9 mouse cellular contexts compared by ENCODE assay signal in genomic region chr4:117682463-117682862, GRCm38 (mm10). TPM values are rescaled to one million over a fixed set of nuclear protein-coding genes. Genes with fewer than 3 reads are reported as not detected.
A peak's percentile ranks its signal among the peaks of the same experiment; 100 is the strongest.
DNase-seq lines count a peak whose midpoint lies in the region; ATAC-seq and TF ChIP-seq lines count a peak whose summit lies in the region.
"Had no signal": no experiment of that assay in that cellular context is flagged by ENCODE, and none has a peak within 500 bp of the region (broad histone marks: within the 10 kb centered on the region; RNA-seq: fewer than 3 reads in every experiment).

No protein-coding gene starts in this region.

- no peaks in the 10 kb centered on the region for H3K9me3 ChIP-seq in heart, embryonic 16.5 days (replicated peaks; ENCODE audit: control insufficient read depth, low read length)
- no peaks in the 10 kb centered on the region for H3K9me3 ChIP-seq in hindbrain, embryonic 12.5 days (replicated peaks)
- no peaks in the 10 kb centered on the region for H3K9me3 ChIP-seq in midbrain, embryonic 11.5 days (ENCODE audit: control insufficient read depth, low read length)

- H3K4me3 ChIP-seq in heart, embryonic 16.5 days (ENCODE audit: low read length) = peak overlapping the region; percentile 88
- H3K4me3 ChIP-seq in bone marrow macrophage, adult 2 months (ENCODE audit: insufficient read depth, low read length) = peak overlapping the region; percentile 100
- peak overlapping the region; percentile 90 for H3K4me3 ChIP-seq in hindbrain, embryonic 12.5 days
- H3K4me3 ChIP-seq in midbrain, embryonic 11.5 days (ENCODE audit: low read depth, low read length) = peak overlapping the region; percentile 73

- no peak overlapping the region for H3K27ac ChIP-seq in heart, embryonic 16.5 days (ENCODE audit: low read length)
- H3K27ac ChIP-seq in bone marrow macrophage, adult 2 months (ENCODE audit: insufficient read depth, low read depth, low read length) = no peak overlapping the region
- H3K27ac ChIP-seq in hindbrain, embryonic 12.5 days = peak overlapping the region; percentile 36
- no peak overlapping the region for H3K27ac ChIP-seq in midbrain, embryonic 11.5 days (ENCODE audit: low read depth, low read length)

- no peak for ATAC-seq in heart, embryonic 16.5 days (replicated peaks; ENCODE audit: extremely low read depth, insufficient read depth, low FRiP score)
- ATAC-seq in hindbrain, embryonic 12.5 days (ENCODE audit: low FRiP score) = peak; percentile 54
- ATAC-seq in midbrain, embryonic 11.5 days (ENCODE audit: low FRiP score) = peak; percentile 58; the same call in 1 of the 2 replicates

- TF ChIP-seq CTCF in bone marrow macrophage, adult 2 months (IDR thresholded peaks at IDR 0.05; ENCODE audit: low read depth, low read length) = no peak

- H3K9ac ChIP-seq in heart, embryonic 16.5 days (ENCODE audit: low read length) = peak overlapping the region; percentile 89
- peak overlapping the region; percentile 93; the same call in 1 of the 2 replicates for H3K9ac ChIP-seq in hindbrain, embryonic 12.5 days
- peak overlapping the region; percentile 31 for H3K9ac ChIP-seq in midbrain, embryonic 11.5 days (ENCODE audit: low read length)

- TF ChIP-seq POLR2A in bone marrow macrophage, adult 2 months (IDR thresholded peaks at IDR 0.05; ENCODE audit: borderline replicate concordance, low read depth, low read length) = no peak

- peak overlapping the region; percentile 72 for H3K4me2 ChIP-seq in heart, embryonic 16.5 days (ENCODE audit: low read depth, low read length)
- peak overlapping the region; percentile 93 for H3K4me2 ChIP-seq in hindbrain, embryonic 12.5 days (replicated peaks)
- H3K4me2 ChIP-seq in midbrain, embryonic 11.5 days = peak overlapping the region; percentile 61

- peaks cover 24% of the 10 kb centered on the region for H3K36me3 ChIP-seq in heart, embryonic 16.5 days (ENCODE audit: control insufficient read depth, insufficient read depth)
- H3K36me3 ChIP-seq in hindbrain, embryonic 12.5 days = peaks cover 35% of the 10 kb centered on the region
- H3K36me3 ChIP-seq in midbrain, embryonic 11.5 days (ENCODE audit: control insufficient read depth, insufficient read depth, low read length) = peaks cover 5% of the 10 kb centered on the region; the same call in 1 of the 2 replicates

- H3K27me3 ChIP-seq in heart, embryonic 16.5 days (ENCODE audit: control insufficient read depth, insufficient read depth, low read length) = no peaks in the 10 kb centered on the region; the same call in 1 of the 2 replicates
- no peaks in the 10 kb centered on the region for H3K27me3 ChIP-seq in hindbrain, embryonic 12.5 days
- H3K27me3 ChIP-seq in midbrain, embryonic 11.5 days (ENCODE audit: control insufficient read depth, insufficient read depth, low read length) = no peaks in the 10 kb centered on the region

- peaks cover 13% of the 10 kb centered on the region for H3K4me1 ChIP-seq in heart, embryonic 16.5 days (ENCODE audit: control insufficient read depth, insufficient read depth, low read length)
- H3K4me1 ChIP-seq in bone marrow macrophage, adult 2 months (ENCODE audit: control insufficient read depth, insufficient read depth, low read length) = no peaks in the 10 kb centered on the region
- H3K4me1 ChIP-seq in hindbrain, embryonic 12.5 days = peaks cover 13% of the 10 kb centered on the region
- H3K4me1 ChIP-seq in midbrain, embryonic 11.5 days (ENCODE audit: control insufficient read depth, insufficient read depth, low read length) = peaks cover 4% of the 10 kb centered on the region

- no peak for DNase-seq in heart, adult 8-10 months (ENCODE audit: low spot score)
- DNase-seq in midbrain, embryonic 11.5 days (ENCODE audit: low spot score, missing footprints) = no peak
- DNase-seq in urinary bladder, postnatal 14 days (ENCODE audit: low spot score) = no peak
- no peak for DNase-seq in embryo, embryonic 11 days
- DNase-seq in testis, postnatal 10 days (ENCODE audit: low spot score) = no peak

RNA-seq across cellular contexts. Expression of gene Dmap1, which starts 0.4 kb away (rescaled TPM):
- polyA plus RNA-seq in heart, embryonic 16.5 days (2015; fragmentation: Nextera tagmentation; extraction: Ambion mirVana) = 41.0 and 45.7 TPM in 2 replicates
- 10 to 100 TPM; 15.9 to 23.7 (median 20.9) TPM for total RNA-seq in heart, adult 8-10 months (2022)
- polyA plus RNA-seq in bone marrow macrophage, adult 2 months (2012; ENCODE audit: insufficient read depth, insufficient read length, missing spikeins) = 17.9 and 21.7 TPM in 2 replicates
- polyA plus RNA-seq in hindbrain, embryonic 12.5 days (2016; fragmentation: Nextera tagmentation; extraction: Ambion mirVana) = 70.3 and 72.1 TPM in 2 replicates
- polyA plus RNA-seq in midbrain, embryonic 11.5 days (2014; fragmentation: Nextera tagmentation; extraction: Ambion mirVana) = 80.7 and 81.2 TPM in 2 replicates

RNA-seq across cellular contexts. Expression of gene Gm12845, which starts 41.7 kb away (rescaled TPM):
- polyA plus RNA-seq in heart, embryonic 16.5 days (2015; fragmentation: Nextera tagmentation; extraction: Ambion mirVana) = not detected in 2 replicates
- not detected for total RNA-seq in heart, adult 8-10 months (2022)
- not detected in 2 replicates for polyA plus RNA-seq in bone marrow macrophage, adult 2 months (2012; ENCODE audit: insufficient read depth, insufficient read length, missing spikeins)
- polyA plus RNA-seq in hindbrain, embryonic 12.5 days (2016; fragmentation: Nextera tagmentation; extraction: Ambion mirVana) = not detected in 2 replicates
- not detected in 2 replicates for polyA plus RNA-seq in midbrain, embryonic 11.5 days (2014; fragmentation: Nextera tagmentation; extraction: Ambion mirVana)
- polyA plus RNA-seq: urinary bladder, adult 2 months had no signal

Comparison
In these comparisons a context has a peak if more than half of its experiments do, and no peak if none do; other contexts are left out.
1. H3K9ac ChIP-seq: peak in every context shown above with its lines; median percentile 93 in hindbrain, embryonic 12.5 days; 89 in heart, embryonic 16.5 days; 31 in midbrain, embryonic 11.5 days.